ENCODE assay signal across 7 mouse cellular contexts in the genomic region with DNA sequence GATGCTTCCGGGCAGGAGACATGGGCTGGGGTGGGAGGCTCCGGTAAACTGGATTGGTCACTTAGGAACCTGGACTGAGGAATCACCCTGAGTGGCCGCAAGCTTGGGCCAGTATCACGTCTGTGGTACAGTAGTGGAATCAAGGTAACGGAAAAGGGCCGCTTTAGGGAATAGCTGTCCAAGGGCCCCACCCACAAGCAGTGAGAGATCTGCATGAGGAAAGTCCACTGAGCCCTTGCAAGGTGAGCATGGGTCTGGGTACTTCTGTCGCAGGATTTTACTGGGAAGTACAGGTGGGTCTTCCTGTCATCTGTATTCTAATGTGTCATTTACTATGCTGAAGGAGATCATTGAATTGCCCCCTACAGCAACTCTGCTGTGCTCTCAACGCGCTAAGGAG. TPM values are rescaled to one million over a fixed set of nuclear protein-coding genes. Genes with fewer than 3 reads are reported as not detected.
DNase-seq lines count a peak whose midpoint lies in the region; ATAC-seq and TF ChIP-seq lines count a peak whose summit lies in the region.

No protein-coding gene starts in this region.

- no peak overlapping the region for H3K9ac ChIP-seq in forebrain, embryonic 14.5 days (ENCODE audit: low read length)
- H3K9ac ChIP-seq in limb, embryonic 14.5 days (ENCODE audit: low read depth, low read length, severe bottlenecking) = peak overlapping the region; percentile 76
- 0 out of 2 replicates have a peak overlapping the region, but pooled peaks have one; percentile 9 for H3K9ac ChIP-seq in stomach, embryonic 15.5 days

- no peak overlapping the region for H3K27ac ChIP-seq in forebrain, embryonic 14.5 days (ENCODE audit: low read depth, low read length)
- no peak overlapping the region for H3K27ac ChIP-seq in limb, embryonic 14.5 days (replicated peaks; ENCODE audit: low read depth, low read length)
- H3K27ac ChIP-seq in stomach, embryonic 15.5 days = no peak overlapping the region

- no peak for ATAC-seq in forebrain, embryonic 14.5 days
- no peak for ATAC-seq in limb, embryonic 14.5 days (ENCODE audit: low FRiP score, low read depth)
- no peak for ATAC-seq in stomach, embryonic 15.5 days (ENCODE audit: insufficient read depth, low FRiP score, low read depth)

- no peaks in the 10 kb centered on the region for H3K36me3 ChIP-seq in forebrain, embryonic 14.5 days (ENCODE audit: control insufficient read depth, insufficient read depth, low read length)
- H3K36me3 ChIP-seq in limb, embryonic 14.5 days (ENCODE audit: control insufficient read depth, insufficient read depth, low read length) = peaks cover 6% of the 10 kb centered on the region; the same call in 1 of the 2 replicates
- no peaks in the 10 kb centered on the region for H3K36me3 ChIP-seq in stomach, embryonic 15.5 days

- H3K4me1 ChIP-seq in lung, adult 2 months (ENCODE audit: control insufficient read depth, insufficient read depth, low read length) = peaks cover 6% of the 10 kb centered on the region
- H3K4me1 ChIP-seq in forebrain, embryonic 14.5 days (ENCODE audit: control insufficient read depth, insufficient read depth, low read length) = peaks cover 7% of the 10 kb centered on the region; the same call in 1 of the 2 replicates
- H3K4me1 ChIP-seq in limb, embryonic 14.5 days (ENCODE audit: control insufficient read depth, insufficient read depth, low read length) = peaks cover 29% of the 10 kb centered on the region
- H3K4me1 ChIP-seq in stomach, embryonic 15.5 days = peaks cover 13% of the 10 kb centered on the region

- DNase-seq in lung, adult 2 months = no peak
- no peak for DNase-seq in lung, postnatal 10 days
- no peak for DNase-seq in forebrain, embryonic 14.5 days (ENCODE audit: low spot score)
- DNase-seq in limb, embryonic 14.5 days (ENCODE audit: low spot score) = no peak
- no peak for DNase-seq in cerebellum, adult 11-12 months
- DNase-seq in spleen, adult 12 weeks (ENCODE audit: low spot score) = no peak

- no peak for TF ChIP-seq CTCF in lung, adult 2 months (IDR thresholded peaks at IDR 0.05; ENCODE audit: insufficient read depth, low read length)

- peak overlapping the region; percentile 99 for H3K4me2 ChIP-seq in forebrain, embryonic 14.5 days (ENCODE audit: low read length)
- H3K4me2 ChIP-seq in limb, embryonic 14.5 days (replicated peaks; ENCODE audit: low read depth, low read length, severe bottlenecking) = peak overlapping the region; percentile 99
- peak overlapping the region; percentile 98 for H3K4me2 ChIP-seq in stomach, embryonic 15.5 days

- H3K9me3 ChIP-seq in forebrain, embryonic 14.5 days (replicated peaks; ENCODE audit: control insufficient read depth, low read length) = no peaks in the 10 kb centered on the region
- no peaks in the 10 kb centered on the region for H3K9me3 ChIP-seq in limb, embryonic 14.5 days (ENCODE audit: control insufficient read depth, low read length)
- no peaks in the 10 kb centered on the region for H3K9me3 ChIP-seq in stomach, embryonic 15.5 days

- peak overlapping the region; percentile 80 for H3K4me3 ChIP-seq in lung, adult 2 months (replicated peaks; ENCODE audit: extremely low read depth, low read depth, low read length)
- peak overlapping the region; percentile 60 for H3K4me3 ChIP-seq in forebrain, embryonic 14.5 days (ENCODE audit: low read depth, low read length)
- H3K4me3 ChIP-seq in limb, embryonic 14.5 days (replicated peaks; ENCODE audit: low read length) = peak overlapping the region; percentile 74
- H3K4me3 ChIP-seq in stomach, embryonic 15.5 days (replicated peaks) = peak overlapping the region; percentile 82

- 82% methylated on average over 9 of the region's 9 CpGs for WGBS in lung, adult 2 months
- WGBS in forebrain, embryonic 14.5 days = 78% methylated on average over 9 of the region's 9 CpGs
- 61% methylated on average over 9 of the region's 9 CpGs for WGBS in limb, embryonic 14.5 days
- WGBS in stomach, embryonic 15.5 days = 76% methylated on average over 9 of the region's 9 CpGs

- H3K27me3 ChIP-seq in forebrain, embryonic 14.5 days (replicated peaks; ENCODE audit: control insufficient read depth, insufficient read depth, low read length) = 0 out of 2 replicates have a peak, but pooled peaks cover 4% of the 10 kb centered on the region
- H3K27me3 ChIP-seq in limb, embryonic 14.5 days (ENCODE audit: control insufficient read depth, insufficient read depth, low read length) = no peaks in the 10 kb centered on the region
- no peaks in the 10 kb centered on the region for H3K27me3 ChIP-seq in stomach, embryonic 15.5 days (replicated peaks)

- no peak for TF ChIP-seq POLR2A in lung, adult 2 months (IDR thresholded peaks at IDR 0.05; ENCODE audit: borderline replicate concordance, extremely low read depth, low read depth, low read length)
- TF ChIP-seq POLR2A in limb, embryonic 14.5 days (IDR thresholded peaks at IDR 0.05; ENCODE audit: borderline replicate concordance, extremely low read depth, insufficient read depth, insufficient read length) = no peak

RNA-seq across cellular contexts. Expression of gene P4ha2, which starts 1.8 kb away (rescaled TPM):
- polyA plus RNA-seq in lung, adult 2 months (2012; rRNA removed) = 25.9 and 30.0 TPM in 2 replicates
- polyA plus RNA-seq in forebrain, embryonic 14.5 days (2014; fragmentation: Nextera tagmentation; extraction: Ambion mirVana) = 4.9 and 7.2 TPM in 2 replicates
- 106 TPM in 2 replicates for polyA plus RNA-seq in limb, embryonic 14.5 days (2012; rRNA removed)
- 83.3 and 94.1 TPM in 2 replicates for polyA plus RNA-seq in limb, embryonic 14.5 days (2014; fragmentation: Nextera tagmentation; extraction: Ambion mirVana)
- polyA plus RNA-seq in stomach, embryonic 15.5 days (2015; fragmentation: Nextera tagmentation; extraction: Ambion mirVana) = 54.8 and 59.5 TPM in 2 replicates

RNA-seq across cellular contexts. Expression of gene Pdlim4, which starts 32.9 kb away (rescaled TPM):
- polyA plus RNA-seq in lung, adult 2 months (2012; rRNA removed) = 22.9 and 25.6 TPM in 2 replicates
- 39.3 and 44.8 TPM in 2 replicates for polyA plus RNA-seq in forebrain, embryonic 14.5 days (2014; fragmentation: Nextera tagmentation; extraction: Ambion mirVana)
- polyA plus RNA-seq in limb, embryonic 14.5 days (2012; rRNA removed) = 115 and 157 TPM in 2 replicates
- polyA plus RNA-seq in limb, embryonic 14.5 days (2014; fragmentation: Nextera tagmentation; extraction: Ambion mirVana) = 129 and 141 TPM in 2 replicates
- polyA plus RNA-seq in stomach, embryonic 15.5 days (2015; fragmentation: Nextera tagmentation; extraction: Ambion mirVana) = 49.9 and 52.0 TPM in 2 replicates
